Mouse (Mus musculus): ENCODE data around the gene Samd9l.
"Not testable (repeated sequence)": the region's sequence is repeated elsewhere in the genome, so short reads cannot be mapped to it uniquely, and the experiment has no call there.

Samd9l gene

DNA sequence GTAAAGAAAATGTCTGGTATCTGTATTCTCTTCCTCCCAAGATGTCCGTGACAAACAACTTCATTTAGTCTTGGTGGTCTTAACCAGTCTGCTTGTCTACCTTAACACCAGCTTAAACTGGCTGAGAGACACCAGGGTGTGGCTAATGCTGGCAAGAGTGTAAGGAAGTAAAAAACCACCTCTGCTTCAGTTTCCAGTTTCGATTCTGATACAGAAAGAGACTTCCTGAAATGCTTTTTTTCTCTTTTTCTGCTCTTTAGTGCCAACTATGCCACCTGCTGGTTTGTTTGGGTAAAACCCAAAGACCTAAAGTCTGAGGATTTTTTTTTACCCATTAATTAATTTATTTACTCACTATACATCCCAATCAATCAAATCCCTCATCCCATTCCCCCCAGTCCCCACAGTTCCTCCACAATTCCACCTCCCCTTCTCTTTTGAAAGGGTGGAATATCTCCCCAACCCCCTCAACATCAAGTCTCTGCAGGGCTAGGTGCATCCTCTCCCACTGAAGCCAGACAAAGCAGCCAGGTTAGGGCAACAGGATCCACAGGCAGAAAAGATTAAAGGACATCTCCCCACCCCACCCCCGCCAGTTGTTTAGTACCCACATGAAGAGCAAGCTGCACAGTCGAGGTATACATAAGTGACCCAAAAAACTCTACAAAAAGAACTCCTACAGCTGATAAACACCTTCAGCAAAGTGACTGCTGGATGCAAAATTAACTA, at the start of gene Samd9l:
TSS of gene Samd9l (minus strand) at position 233 of the 729 bp plus-strand sequence.
- in situ Hi-C loops (cut with MboI; ENCODE audit: low pct_unique_long_range_greater_than_20kb in 1 of 2, low sequenced_read_pairs in 2 of 2, unreplicated experiment in 1 of 2) = loop anchor here (5.0 kb wide), 1 partner anchor 57 kb away; no protein-coding TSS in a partner anchor

DNA sequence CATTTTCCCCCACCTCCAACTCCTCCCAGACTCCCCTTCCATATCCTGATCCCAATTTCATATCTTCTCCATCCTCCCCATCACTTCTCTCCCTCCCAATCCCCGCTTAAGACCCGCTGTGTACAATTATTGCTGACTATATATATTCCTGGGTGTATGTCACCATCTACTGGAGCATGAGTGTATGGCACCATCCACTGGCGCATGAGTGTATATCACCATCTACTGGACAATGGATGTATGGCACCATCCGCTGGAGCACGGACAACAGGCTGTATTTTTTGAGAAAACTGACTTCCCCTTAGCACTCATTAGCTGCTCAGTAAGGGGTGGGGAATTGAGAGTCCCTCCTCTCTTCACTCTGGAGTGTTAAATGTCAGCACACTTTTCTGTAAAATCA, 48.0 kb upstream of the Samd9l start:
- in situ Hi-C loops (cut with MboI; ENCODE audit: low pct_unique_long_range_greater_than_20kb in 1 of 2, low sequenced_read_pairs in 2 of 2, unreplicated experiment in 1 of 2) = loop anchor here in 1 of 2 experiments (25.0 kb wide), 1 partner anchor 235 kb away; no protein-coding TSS in a partner anchor

DNA sequence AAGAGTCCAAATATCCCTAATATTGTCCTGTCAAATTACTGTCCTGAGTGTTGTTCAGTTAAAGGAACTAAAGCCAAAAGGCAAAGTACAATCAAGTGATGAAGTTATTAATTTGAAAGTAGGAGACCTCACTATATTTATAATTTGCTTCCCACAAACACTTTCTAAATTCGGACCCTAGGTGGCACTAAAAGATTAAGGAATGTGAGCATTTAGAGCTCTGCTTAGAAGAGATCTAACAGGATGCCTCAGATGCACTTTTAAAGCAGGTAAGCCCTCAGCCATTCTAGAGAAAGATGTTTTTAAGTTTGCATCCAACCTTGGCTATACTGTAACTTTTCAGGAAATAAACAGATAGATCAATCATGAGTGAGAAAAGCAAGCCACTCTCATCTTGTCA, 44.5 kb upstream of the Samd9l start:
- in situ Hi-C loops (cut with MboI; ENCODE audit: low pct_unique_long_range_greater_than_20kb in 1 of 2, low sequenced_read_pairs in 2 of 2, unreplicated experiment in 1 of 2) = loop anchor here in 1 of 2 experiments (25.0 kb wide), 1 partner anchor 232 kb away; no protein-coding TSS in a partner anchor

DNA sequence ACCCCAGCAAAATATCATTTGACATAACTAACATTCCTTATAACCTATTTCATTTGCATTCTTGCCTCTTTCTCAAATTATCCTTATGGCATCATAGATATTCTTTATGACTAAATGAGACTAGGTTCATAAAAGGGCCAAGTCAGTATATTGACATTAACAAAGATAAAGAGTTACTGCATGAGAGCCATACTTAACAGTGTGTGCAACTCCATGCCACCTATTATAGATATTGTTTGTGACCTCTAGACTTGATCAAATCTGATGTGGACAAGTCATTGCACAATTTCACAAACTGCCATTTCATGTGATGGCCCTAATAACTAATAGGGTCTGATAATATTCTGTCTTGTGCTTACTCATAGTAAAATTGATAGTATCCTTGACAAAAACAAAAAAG, 36.7 kb upstream of the Samd9l start:
- in situ Hi-C loops (cut with MboI; ENCODE audit: low pct_unique_long_range_greater_than_20kb in 1 of 2, low sequenced_read_pairs in 2 of 2, unreplicated experiment in 1 of 2) = loop anchor here in 1 of 2 experiments (25.0 kb wide), 1 partner anchor 224 kb away; no protein-coding TSS in a partner anchor

DNA sequence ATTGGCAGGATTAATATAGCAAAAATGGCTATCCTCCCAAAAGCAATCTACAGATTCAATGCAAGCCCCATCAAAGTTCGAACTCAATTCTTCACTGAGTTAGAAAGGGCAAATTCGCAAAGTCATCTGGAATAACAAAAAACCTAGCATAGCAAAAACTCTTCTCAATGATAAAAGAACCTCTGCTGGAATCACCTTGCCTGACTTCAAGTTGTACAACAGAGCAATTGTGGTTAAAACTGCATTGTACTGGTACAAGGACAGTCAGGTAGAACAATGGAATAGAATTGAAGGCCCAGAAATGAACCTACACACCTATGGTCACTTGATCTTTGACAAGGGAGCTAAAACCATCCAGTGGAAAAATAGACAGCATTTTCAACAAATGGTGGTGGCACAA, 31.6 kb upstream of the Samd9l start:
- in situ Hi-C loops (cut with MboI; ENCODE audit: low pct_unique_long_range_greater_than_20kb in 1 of 2, low sequenced_read_pairs in 2 of 2, unreplicated experiment in 1 of 2) = loop anchor here in 1 of 2 experiments (25.0 kb wide), 1 partner anchor 219 kb away; no protein-coding TSS in a partner anchor

DNA sequence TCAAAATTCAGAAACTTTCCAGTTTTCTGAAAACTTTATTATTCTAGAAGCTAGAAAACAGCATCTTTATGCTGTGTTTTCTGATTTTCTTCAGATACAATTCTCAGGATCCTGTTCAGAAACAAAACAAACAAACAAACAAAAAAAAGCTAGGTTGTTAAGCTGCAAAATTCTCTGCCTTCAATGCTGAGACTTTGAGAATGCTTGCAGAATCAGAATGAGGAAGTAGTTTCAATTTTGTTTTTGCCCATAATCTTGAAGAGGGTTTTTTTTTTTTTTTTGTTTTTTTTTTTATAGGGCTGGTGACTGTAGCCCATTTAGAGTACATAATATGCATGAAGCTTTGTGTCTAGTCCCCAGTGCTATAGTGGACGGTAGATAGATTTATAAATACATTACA, 27.7 kb upstream of the Samd9l start:
- in situ Hi-C loops (cut with MboI; ENCODE audit: low pct_unique_long_range_greater_than_20kb in 1 of 2, low sequenced_read_pairs in 2 of 2, unreplicated experiment in 1 of 2) = loop anchor here in 1 of 2 experiments (5.0 to 25.0 kb wide), 2 partner anchors 40 to 215 kb away; no protein-coding TSS in a partner anchor

DNA sequence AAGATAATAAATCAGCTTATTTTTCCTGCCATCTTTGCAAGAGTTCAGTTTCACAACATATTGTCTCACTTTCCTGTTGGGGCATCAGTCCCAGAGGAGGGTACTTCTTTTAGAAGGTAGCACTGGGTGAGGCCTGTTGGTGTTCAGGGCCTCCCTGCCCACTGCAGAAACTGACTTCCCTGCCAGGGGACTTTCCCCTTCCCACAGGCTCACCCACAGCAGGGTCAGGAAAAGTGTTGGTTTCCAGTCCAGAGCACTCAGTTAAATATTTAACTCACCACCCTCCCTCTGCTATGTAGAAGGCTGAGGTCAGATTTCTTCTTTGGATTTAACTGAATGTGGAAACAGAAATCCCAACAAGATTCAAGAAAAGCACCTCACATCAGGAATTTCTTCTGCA, 26.0 kb upstream of the Samd9l start:
- in situ Hi-C loops (cut with MboI; ENCODE audit: low pct_unique_long_range_greater_than_20kb in 1 of 2, low sequenced_read_pairs in 2 of 2, unreplicated experiment in 1 of 2) = loop anchor here in 1 of 2 experiments (5.0 to 25.0 kb wide), 2 partner anchors 38 to 213 kb away; no protein-coding TSS in a partner anchor

DNA sequence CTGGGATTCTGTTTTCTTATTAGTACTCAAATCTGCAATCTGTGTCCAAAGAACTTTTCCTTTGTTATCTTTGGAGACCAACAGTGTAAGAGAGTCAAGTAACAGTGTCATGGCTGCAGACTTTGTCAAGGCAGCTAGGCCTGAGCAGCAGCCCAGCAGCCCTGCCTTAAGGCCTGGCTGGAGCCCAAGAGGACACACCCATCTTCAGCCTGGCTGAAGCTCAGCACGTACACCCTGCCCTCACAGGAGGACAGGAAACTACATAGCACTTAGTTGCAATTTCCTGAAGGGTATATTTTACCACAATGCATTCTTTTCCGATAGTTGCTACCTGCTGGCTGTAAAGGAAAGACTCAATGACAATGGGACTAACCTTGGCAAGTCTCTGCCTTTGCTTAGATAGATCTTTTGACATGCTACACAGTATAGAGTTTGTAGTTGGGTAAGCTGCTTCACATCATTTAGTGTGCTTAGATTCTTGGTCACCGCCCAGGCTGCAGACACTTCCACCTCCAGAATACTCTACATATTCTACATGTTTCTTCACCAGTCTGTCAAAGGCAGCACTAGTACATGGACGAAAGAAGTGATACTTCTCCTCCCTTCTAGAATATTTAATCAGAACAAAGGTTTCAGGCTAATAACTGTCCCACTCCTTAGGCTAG, 25.4 kb upstream of the Samd9l start:
- in situ Hi-C loops (cut with MboI; ENCODE audit: low pct_unique_long_range_greater_than_20kb in 1 of 2, low sequenced_read_pairs in 2 of 2, unreplicated experiment in 1 of 2) = loop anchor here in 1 of 2 experiments (5.0 to 25.0 kb wide), 2 partner anchors 37 to 212 kb away; no protein-coding TSS in a partner anchor

DNA sequence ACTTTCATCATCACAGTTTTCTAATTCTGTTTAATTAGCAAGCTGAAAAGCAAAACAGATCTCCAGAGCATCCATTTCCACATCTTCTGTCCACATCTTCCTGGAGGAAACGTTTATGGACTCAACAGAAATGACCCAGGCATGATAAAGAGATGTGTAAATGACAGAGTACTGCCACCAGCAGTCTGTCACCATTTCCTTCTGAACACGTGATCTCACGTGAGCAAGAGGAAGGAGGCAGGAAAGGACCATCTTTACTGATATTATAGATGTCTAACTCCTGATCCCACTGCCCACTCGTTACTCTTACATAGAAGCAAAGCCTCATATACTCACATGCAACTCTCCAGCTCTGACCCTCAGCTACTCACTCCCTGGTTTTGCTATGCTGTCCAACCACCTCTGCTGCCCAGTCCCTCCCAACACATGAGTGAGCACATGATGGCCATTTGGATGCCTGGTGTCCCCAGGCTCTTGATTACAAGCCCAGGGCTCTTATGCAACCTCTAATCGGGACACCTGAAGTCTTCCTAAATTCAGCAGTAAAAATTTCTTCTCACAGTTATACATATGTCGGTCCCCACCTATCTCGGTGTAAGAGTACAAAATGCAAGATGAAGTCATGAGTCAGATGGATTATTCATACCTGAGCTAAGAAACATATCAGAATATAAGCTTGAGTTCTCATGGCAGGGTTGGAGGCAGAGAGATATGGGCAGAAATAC, 2.0 kb downstream of the Samd9l start:
- in situ Hi-C loops (cut with MboI; ENCODE audit: low pct_unique_long_range_greater_than_20kb in 1 of 2, low sequenced_read_pairs in 2 of 2, unreplicated experiment in 1 of 2) = loop anchor here (5.0 kb wide), 1 partner anchor 55 kb away; no protein-coding TSS in a partner anchor

DNA sequence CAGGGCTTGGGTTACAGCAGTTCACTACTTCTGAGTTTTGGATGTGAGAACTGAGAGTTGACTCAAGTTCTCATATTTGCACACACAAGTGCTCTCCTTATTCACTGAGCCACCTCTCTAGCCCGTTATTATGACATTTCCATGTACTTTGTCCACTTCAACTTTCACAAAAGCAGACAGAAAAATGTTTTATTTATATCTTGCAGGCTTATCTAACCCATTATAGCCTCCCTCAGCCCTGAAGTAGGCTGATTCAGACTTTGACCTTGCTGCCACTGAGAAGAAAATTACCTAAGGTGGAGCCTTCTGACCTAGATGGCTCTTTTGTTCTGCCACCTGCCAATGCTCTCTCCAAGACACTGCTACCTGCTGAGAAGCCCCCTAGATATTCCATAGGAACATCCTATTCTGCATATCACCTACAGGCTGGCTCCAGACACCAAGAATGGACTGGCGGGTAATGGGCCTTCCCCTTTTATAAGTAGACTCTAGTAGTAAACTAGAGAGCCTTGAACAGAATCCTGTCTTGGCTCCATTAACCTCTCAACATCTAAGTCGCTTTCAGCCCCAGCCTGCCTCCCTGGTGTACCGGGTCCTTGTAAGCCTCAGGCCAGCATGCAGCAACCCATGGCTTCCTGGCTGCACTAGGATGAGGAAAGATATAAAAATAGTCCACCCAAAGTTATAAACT, 3.3 kb downstream of the Samd9l start:
- in situ Hi-C loops (cut with MboI; ENCODE audit: low pct_unique_long_range_greater_than_20kb in 1 of 2, low sequenced_read_pairs in 2 of 2, unreplicated experiment in 1 of 2) = loop anchor here (5.0 kb wide), 1 partner anchor 54 kb away; no protein-coding TSS in a partner anchor

DNA sequence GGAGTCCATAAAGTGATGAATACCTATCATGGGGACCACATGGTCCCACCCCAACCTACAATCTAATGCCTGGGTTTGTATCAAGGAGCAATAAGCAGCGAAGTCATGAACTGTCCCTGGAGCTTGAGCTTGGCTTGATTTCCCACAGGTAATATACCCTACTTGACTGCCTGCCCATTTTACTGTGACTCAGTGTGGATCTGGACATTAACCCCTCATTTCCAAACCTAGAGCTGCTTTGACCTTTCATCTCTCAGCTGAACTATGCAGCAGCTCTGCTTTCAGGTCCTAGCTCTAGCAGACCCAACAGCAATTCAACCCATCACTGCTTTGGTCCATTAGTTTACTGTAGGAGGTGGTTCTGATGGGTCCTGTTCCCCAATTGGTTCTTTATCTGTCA, 9.4 kb downstream of the Samd9l start:
- in situ Hi-C loops (cut with MboI; ENCODE audit: low pct_unique_long_range_greater_than_20kb in 1 of 2, low sequenced_read_pairs in 2 of 2, unreplicated experiment in 1 of 2) = loop anchor here in 1 of 2 experiments (5.0 kb wide), 1 partner anchor 37 kb away; no protein-coding TSS in a partner anchor

DNA sequence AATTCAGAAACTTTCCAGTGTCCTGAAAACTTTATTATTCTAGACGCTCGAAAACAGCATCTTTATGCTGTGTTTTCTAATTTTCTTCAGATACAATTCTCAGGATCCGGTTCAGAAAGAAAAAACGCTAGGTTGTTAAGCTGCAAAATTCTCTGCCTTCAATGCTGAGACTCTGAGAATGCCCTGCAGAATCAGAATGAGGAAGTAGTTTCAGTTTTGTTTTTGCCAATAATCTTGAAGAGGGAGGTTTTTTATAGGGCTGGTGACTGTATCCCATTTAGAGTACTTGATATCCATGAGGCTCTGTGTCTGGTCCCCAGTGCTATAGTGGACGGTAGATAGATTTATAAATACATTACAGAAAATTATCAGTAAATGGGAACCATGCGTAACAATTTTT, 12.8 kb downstream of the Samd9l start:
- in situ Hi-C loops (cut with MboI; ENCODE audit: low pct_unique_long_range_greater_than_20kb in 1 of 2, low sequenced_read_pairs in 2 of 2, unreplicated experiment in 1 of 2) = loop anchor here in 1 of 2 experiments (5.0 kb wide), 1 partner anchor 41 kb away; no protein-coding TSS in a partner anchor

DNA sequence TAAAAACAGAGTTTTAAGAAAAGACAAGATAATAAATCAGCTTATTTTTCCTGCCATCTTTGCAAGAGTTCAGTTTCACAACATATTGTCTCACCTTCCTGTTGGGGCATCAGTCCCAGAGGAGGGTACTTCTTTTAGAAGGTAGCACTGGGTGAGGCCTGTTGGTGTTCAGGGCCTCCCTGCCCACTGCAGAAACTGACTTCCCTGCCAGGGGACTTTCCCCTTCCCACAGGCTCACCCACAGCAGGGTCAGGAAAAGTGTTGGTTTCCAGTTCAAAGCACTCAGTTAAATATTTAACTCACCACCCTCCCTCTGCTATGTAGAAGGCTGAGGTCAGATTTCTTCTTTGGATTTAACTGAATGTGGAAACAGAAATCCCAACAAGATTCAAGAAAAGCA, 14.6 kb downstream of the Samd9l start:
- in situ Hi-C loops (cut with MboI; ENCODE audit: low pct_unique_long_range_greater_than_20kb in 1 of 2, low sequenced_read_pairs in 2 of 2, unreplicated experiment in 1 of 2) = loop anchor here in 1 of 2 experiments (5.0 kb wide), 1 partner anchor 42 kb away; no protein-coding TSS in a partner anchor

DNA sequence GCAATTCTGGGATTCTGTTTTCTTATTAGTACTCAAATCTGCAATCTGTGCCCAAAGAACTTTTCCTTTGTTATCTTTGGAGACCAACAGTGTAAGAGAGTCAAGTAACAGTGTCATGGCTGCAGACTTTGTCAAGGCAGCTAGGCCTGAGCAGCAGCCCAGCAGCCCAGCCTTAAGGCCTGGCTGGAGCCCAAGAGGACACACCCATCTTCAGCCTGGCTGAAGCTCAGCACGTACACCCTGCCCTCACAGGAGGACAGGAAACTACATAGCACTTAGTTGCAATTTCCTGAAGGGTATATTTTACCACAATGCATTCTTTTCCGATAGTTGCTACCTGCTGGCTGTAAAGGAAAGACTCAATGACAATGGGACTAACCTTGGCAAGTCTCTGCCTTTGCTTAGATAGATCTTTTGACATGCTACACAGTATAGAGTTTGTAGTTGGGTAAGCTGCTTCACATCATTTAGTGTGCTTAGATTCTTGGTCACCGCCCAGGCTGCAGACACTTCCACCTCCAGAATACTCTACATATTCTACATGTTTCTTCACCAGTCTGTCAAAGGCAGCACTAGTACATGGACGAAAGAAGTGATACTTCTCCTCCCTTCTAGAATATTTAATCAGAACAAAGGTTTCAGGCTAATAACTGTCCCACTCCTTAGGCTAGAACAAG, 15.1 kb downstream of the Samd9l start:
- in situ Hi-C loops (cut with MboI; ENCODE audit: low pct_unique_long_range_greater_than_20kb in 1 of 2, low sequenced_read_pairs in 2 of 2, unreplicated experiment in 1 of 2) = not testable (repeated sequence)

DNA sequence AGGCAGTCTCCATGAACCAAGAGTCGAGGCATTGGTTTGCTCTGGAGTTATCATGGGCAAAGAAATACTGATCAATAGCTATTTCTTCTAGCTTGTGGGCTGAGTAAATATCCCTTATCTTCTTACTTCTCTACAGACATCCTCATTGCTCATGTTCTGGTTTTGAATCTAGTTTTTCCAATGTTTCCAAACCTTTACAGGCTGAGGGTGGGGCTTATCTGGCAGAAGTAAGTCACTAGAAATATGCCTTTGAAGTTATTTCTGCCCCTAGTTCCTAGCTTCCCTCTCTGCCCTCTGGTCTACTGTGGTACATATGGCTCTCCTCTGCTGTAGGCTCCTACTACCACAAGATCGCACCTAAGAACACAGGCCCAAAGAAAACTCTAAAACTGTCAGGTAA, 20.2 kb downstream of the Samd9l start:
- in situ Hi-C loops (cut with MboI; ENCODE audit: low pct_unique_long_range_greater_than_20kb in 1 of 2, low sequenced_read_pairs in 2 of 2, unreplicated experiment in 1 of 2) = no loop called here

DNA sequence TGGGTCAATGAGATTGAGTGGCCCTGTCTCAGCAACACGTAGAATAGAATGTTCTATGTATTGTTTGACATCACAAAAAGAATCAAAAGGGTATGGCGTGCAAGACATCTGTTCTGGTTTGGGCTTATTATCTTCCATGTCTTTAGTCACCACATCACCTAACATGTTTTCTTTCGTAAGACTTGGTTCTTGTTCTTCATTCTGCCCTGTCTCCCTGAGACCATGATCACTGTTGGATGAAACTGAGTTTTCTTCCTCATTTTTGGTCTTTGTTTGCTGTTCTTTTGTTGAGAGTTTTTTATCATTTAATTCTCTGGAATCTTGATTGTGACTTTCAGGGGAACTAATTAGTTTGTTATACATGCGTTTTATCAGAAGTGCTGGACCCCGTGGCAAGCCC, 22.7 kb downstream of the Samd9l start:
- in situ Hi-C loops (cut with MboI; ENCODE audit: low pct_unique_long_range_greater_than_20kb in 1 of 2, low sequenced_read_pairs in 2 of 2, unreplicated experiment in 1 of 2) = no loop called here

DNA sequence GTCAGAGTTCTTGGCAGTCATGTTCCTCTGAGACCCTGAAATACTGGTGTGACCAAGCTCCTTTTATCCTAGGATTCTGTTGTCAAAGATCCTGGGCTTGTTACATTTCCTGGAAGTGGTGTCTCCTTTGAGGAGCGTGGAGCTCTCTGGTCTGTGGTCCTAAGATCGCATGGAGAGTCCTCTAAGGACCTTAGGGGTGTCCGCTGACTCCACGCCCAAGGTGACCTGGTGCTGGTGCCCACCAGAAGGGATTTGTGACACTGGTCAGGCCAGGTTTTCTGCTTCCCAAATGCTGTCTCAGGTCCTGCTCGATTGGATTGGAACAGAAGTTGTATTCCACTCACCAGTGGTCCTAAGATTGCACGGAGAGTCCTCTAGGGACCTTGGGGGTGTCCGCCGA, 29.8 kb downstream of the Samd9l start:
- in situ Hi-C loops (cut with MboI; ENCODE audit: low pct_unique_long_range_greater_than_20kb in 1 of 2, low sequenced_read_pairs in 2 of 2, unreplicated experiment in 1 of 2) = loop anchor here in 1 of 2 experiments (10.0 kb wide), 1 partner anchor 45 kb away; no protein-coding TSS in a partner anchor

All from mouse embryonic stem cell (cell line).